8 mouse cellular contexts compared by ENCODE assay signal in the genomic region with DNA sequence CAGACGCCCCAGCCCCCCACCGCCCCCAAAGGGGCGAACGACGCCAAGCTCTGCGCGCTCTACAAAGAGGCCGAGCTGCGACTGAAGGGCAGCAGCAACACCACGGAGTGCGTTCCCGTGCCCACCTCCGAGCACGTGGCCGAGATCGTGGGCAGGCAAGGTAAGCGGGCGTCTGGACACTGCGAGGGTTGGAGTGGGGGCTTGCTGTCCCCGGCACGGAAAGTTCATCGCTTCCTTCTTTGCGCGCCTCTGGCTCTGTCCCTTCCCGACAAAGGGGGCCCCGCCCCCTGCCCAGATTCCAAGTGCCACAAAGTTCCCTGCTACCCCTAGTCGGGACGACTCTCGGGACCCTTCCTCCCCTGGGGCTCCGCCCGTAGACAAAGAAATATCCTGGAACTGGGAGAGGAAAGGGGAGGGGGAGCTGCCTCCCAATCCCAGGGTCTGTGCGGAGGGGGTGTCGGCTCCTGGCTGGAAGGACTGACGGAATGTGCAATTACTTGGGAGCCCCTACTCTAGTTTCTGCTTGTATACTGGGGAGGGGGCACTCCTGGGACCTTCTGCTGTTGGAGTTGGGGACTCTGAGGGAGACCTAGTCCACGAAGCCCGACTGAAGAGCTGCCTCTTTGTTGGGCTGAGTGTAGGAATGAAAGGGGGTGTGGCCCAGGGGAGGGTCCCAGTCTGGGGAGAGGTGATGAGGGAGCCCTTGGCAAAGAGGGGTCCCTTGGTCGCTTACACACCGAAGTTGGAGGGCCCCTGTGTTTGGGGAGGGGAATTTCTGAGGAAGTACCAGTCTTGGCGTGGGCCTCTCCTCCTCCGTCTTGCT. TPM values are rescaled to one million over a fixed set of nuclear protein-coding genes. Genes with fewer than 3 reads are reported as not detected.
DNase-seq lines count a peak whose midpoint lies in the region; ATAC-seq and TF ChIP-seq lines count a peak whose summit lies in the region.

No protein-coding gene starts in this region.

- no peaks in the 10 kb centered on the region for H3K9me3 ChIP-seq in kidney, embryonic 14.5 days (ENCODE audit: control insufficient read depth, low read length)
- no peaks in the 10 kb centered on the region for H3K9me3 ChIP-seq in forebrain, embryonic 14.5 days (replicated peaks; ENCODE audit: control insufficient read depth, low read length)
- H3K9me3 ChIP-seq in limb, embryonic 13.5 days, result no peaks in the 10 kb centered on the region
- no peaks in the 10 kb centered on the region for H3K9me3 ChIP-seq in neural tube, embryonic 13.5 days

- in situ Hi-C loops in Patski (cut with MboI; ENCODE audit: low pct_unique_long_range_greater_than_20kb), result no loop called here

- CTCF ChIA-PET in Patski (lab: Charles Lee), result interaction anchor here (3.7 kb wide), 1 partner anchor 11 kb away, joined by 16 read pairs; no protein-coding TSS in a partner anchor

- ATAC-seq in kidney, embryonic 14.5 days (ENCODE audit: low FRiP score, low TSS enrichment), result peak; percentile 16
- ATAC-seq in Patski, result peak; percentile 4
- ATAC-seq in forebrain, embryonic 14.5 days, result peak; percentile 35
- ATAC-seq in limb, embryonic 13.5 days (ENCODE audit: low FRiP score, low read depth), result 0 out of 2 replicates have a peak, but pooled peaks have one; percentile 2
- ATAC-seq in neural tube, embryonic 13.5 days (ENCODE audit: low read depth), result peak; percentile 12

- H3K27me3 ChIP-seq in kidney, embryonic 14.5 days (ENCODE audit: control insufficient read depth, insufficient read depth, low read length), result no peaks in the 10 kb centered on the region
- H3K27me3 ChIP-seq in Patski, result no peaks in the 10 kb centered on the region
- no peaks in the 10 kb centered on the region for H3K27me3 ChIP-seq in forebrain, embryonic 14.5 days (replicated peaks; ENCODE audit: control insufficient read depth, insufficient read depth, low read length)
- H3K27me3 ChIP-seq in limb, embryonic 13.5 days, result no peaks in the 10 kb centered on the region
- no peaks in the 10 kb centered on the region for H3K27me3 ChIP-seq in neural tube, embryonic 13.5 days

- H3K9ac ChIP-seq in kidney, embryonic 14.5 days (ENCODE audit: low read depth, low read length), result peak overlapping the region; percentile 99
- peak overlapping the region; percentile 100 for H3K9ac ChIP-seq in forebrain, embryonic 14.5 days (ENCODE audit: low read length)
- peak overlapping the region; percentile 100 for H3K9ac ChIP-seq in limb, embryonic 13.5 days
- H3K9ac ChIP-seq in neural tube, embryonic 13.5 days, result peak overlapping the region; percentile 100

- peak overlapping the region; percentile 96 for H3K27ac ChIP-seq in kidney, embryonic 14.5 days (ENCODE audit: low read depth, low read length)
- peak overlapping the region; percentile 99 for H3K27ac ChIP-seq in forebrain, embryonic 14.5 days (ENCODE audit: low read depth, low read length)
- H3K27ac ChIP-seq in limb, embryonic 13.5 days, result peak overlapping the region; percentile 99
- H3K27ac ChIP-seq in neural tube, embryonic 13.5 days (replicated peaks), result peak overlapping the region; percentile 99

- H3K36me3 ChIP-seq in kidney, embryonic 14.5 days (ENCODE audit: control insufficient read depth, insufficient read depth, low read length), result peaks cover 22% of the 10 kb centered on the region
- H3K36me3 ChIP-seq in forebrain, embryonic 14.5 days (ENCODE audit: control insufficient read depth, insufficient read depth, low read length), result peaks cover 39% of the 10 kb centered on the region
- peaks cover 29% of the 10 kb centered on the region for H3K36me3 ChIP-seq in limb, embryonic 13.5 days
- peaks cover 31% of the 10 kb centered on the region for H3K36me3 ChIP-seq in neural tube, embryonic 13.5 days

- peaks cover 69% of the 10 kb centered on the region for H3K4me1 ChIP-seq in kidney, embryonic 14.5 days (ENCODE audit: control insufficient read depth, insufficient read depth, low read length)
- H3K4me1 ChIP-seq in forebrain, embryonic 14.5 days (ENCODE audit: control insufficient read depth, insufficient read depth, low read length), result peaks cover 54% of the 10 kb centered on the region
- H3K4me1 ChIP-seq in limb, embryonic 13.5 days, result peaks cover 69% of the 10 kb centered on the region
- peaks cover 70% of the 10 kb centered on the region for H3K4me1 ChIP-seq in neural tube, embryonic 13.5 days (replicated peaks)

- POLR2A ChIA-PET in Patski (lab: Charles Lee), result interaction anchor here (0.6 to 1.4 kb wide), 6 partner anchors 9 to 54 kb away, joined by 3 to 7 read pairs (median 4); no protein-coding TSS in a partner anchor

- H3K4me2 ChIP-seq in kidney, embryonic 14.5 days (replicated peaks; ENCODE audit: low read depth, low read length), result peak overlapping the region; percentile 94
- peak overlapping the region; percentile 92 for H3K4me2 ChIP-seq in forebrain, embryonic 14.5 days (ENCODE audit: low read length)
- peak overlapping the region; percentile 94 for H3K4me2 ChIP-seq in limb, embryonic 13.5 days (replicated peaks)
- H3K4me2 ChIP-seq in neural tube, embryonic 13.5 days, result peak overlapping the region; percentile 99

- H3K4me3 ChIP-seq in kidney, embryonic 14.5 days (ENCODE audit: low read length), result peak overlapping the region; percentile 93
- peak overlapping the region; percentile 86 for H3K4me3 ChIP-seq in forebrain, embryonic 14.5 days (ENCODE audit: low read depth, low read length)
- peak overlapping the region; percentile 94 for H3K4me3 ChIP-seq in limb, embryonic 13.5 days
- H3K4me3 ChIP-seq in neural tube, embryonic 13.5 days, result peak overlapping the region; percentile 63

- no peak for TF ChIP-seq CTCF in Patski (IDR thresholded peaks at IDR 0.05)

- under 1% methylated on average over 36 of the region's 40 CpGs for WGBS in kidney, embryonic 14.5 days
- WGBS in forebrain, embryonic 14.5 days, result under 1% methylated on average over 35 of the region's 40 CpGs
- under 1% methylated on average over 37 of the region's 40 CpGs for WGBS in limb, embryonic 13.5 days
- under 1% methylated on average over 39 of the region's 40 CpGs for WGBS in neural tube, embryonic 13.5 days

- no peak for DNase-seq in kidney, adult 8-10 months
- DNase-seq in Patski (ENCODE audit: low read depth, low spot score), result no peak
- peak; percentile 83 for DNase-seq in forebrain, embryonic 14.5 days (ENCODE audit: low spot score)
- no peak for DNase-seq in adipocyte (ENCODE audit: low spot score)
- DNase-seq in spleen, adult 12 weeks (ENCODE audit: low spot score), result no peak

RNA-seq across cellular contexts. Expression of gene Mex3a, which starts 0.7 kb away (rescaled TPM):
- 31.6 and 32.2 TPM in 2 replicates for polyA plus RNA-seq in kidney, embryonic 14.5 days (2014; fragmentation: Nextera tagmentation; extraction: Ambion mirVana)
- 42.6 TPM for polyA plus RNA-seq in Patski (2021)
- 48.8 and 50.1 TPM in 2 replicates for polyA plus RNA-seq in forebrain, embryonic 14.5 days (2014; fragmentation: Nextera tagmentation; extraction: Ambion mirVana)
- polyA plus RNA-seq in limb, embryonic 13.5 days (2015; fragmentation: Nextera tagmentation; extraction: Ambion mirVana), result 32.9 and 33.9 TPM in 2 replicates
- 32.5 and 33.7 TPM in 2 replicates for polyA plus RNA-seq in neural tube, embryonic 13.5 days (2015; fragmentation: Nextera tagmentation; extraction: Ambion mirVana)

RNA-seq across cellular contexts. Expression of gene Rab25, which starts 15.2 kb away (rescaled TPM):
- 14.2 and 16.7 TPM in 2 replicates for polyA plus RNA-seq in kidney, embryonic 14.5 days (2014; fragmentation: Nextera tagmentation; extraction: Ambion mirVana)
- 0.41 TPM for polyA plus RNA-seq in Patski (2021)
- not detected in 2 replicates for polyA plus RNA-seq in forebrain, embryonic 14.5 days (2014; fragmentation: Nextera tagmentation; extraction: Ambion mirVana)
- polyA plus RNA-seq in limb, embryonic 13.5 days (2015; fragmentation: Nextera tagmentation; extraction: Ambion mirVana), result 7.7 and 9.3 TPM in 2 replicates
- polyA plus RNA-seq in neural tube, embryonic 13.5 days (2015; fragmentation: Nextera tagmentation; extraction: Ambion mirVana), result not detected in 2 replicates

RNA-seq across cellular contexts. Expression of gene Lamtor2, which starts 20.0 kb away (rescaled TPM):
- 81.7 and 165 TPM in 2 replicates for polyA plus RNA-seq in kidney, embryonic 14.5 days (2014; fragmentation: Nextera tagmentation; extraction: Ambion mirVana)
- polyA plus RNA-seq in Patski (2021), result 264 TPM
- 107 and 122 TPM in 2 replicates for polyA plus RNA-seq in forebrain, embryonic 14.5 days (2014; fragmentation: Nextera tagmentation; extraction: Ambion mirVana)
- polyA plus RNA-seq in limb, embryonic 13.5 days (2015; fragmentation: Nextera tagmentation; extraction: Ambion mirVana), result 147 and 154 TPM in 2 replicates
- 161 and 170 TPM in 2 replicates for polyA plus RNA-seq in neural tube, embryonic 13.5 days (2015; fragmentation: Nextera tagmentation; extraction: Ambion mirVana)

RNA-seq across cellular contexts. Expression of gene Ubqln4, which starts 20.7 kb away (rescaled TPM):
- 51.4 and 73.4 TPM in 2 replicates for polyA plus RNA-seq in kidney, embryonic 14.5 days (2014; fragmentation: Nextera tagmentation; extraction: Ambion mirVana)
- 143 TPM for polyA plus RNA-seq in Patski (2021)
- polyA plus RNA-seq in forebrain, embryonic 14.5 days (2014; fragmentation: Nextera tagmentation; extraction: Ambion mirVana), result 40.5 and 43.3 TPM in 2 replicates
- polyA plus RNA-seq in limb, embryonic 13.5 days (2015; fragmentation: Nextera tagmentation; extraction: Ambion mirVana), result 46.6 and 48.2 TPM in 2 replicates
- polyA plus RNA-seq in neural tube, embryonic 13.5 days (2015; fragmentation: Nextera tagmentation; extraction: Ambion mirVana), result 38.4 and 40.6 TPM in 2 replicates

RNA-seq across cellular contexts. Expression of gene Lmna, which starts 23.1 kb away (rescaled TPM):
- polyA plus RNA-seq in kidney, embryonic 14.5 days (2014; fragmentation: Nextera tagmentation; extraction: Ambion mirVana), result 41.6 and 55.7 TPM in 2 replicates
- polyA plus RNA-seq in Patski (2021), result 401 TPM
- polyA plus RNA-seq in forebrain, embryonic 14.5 days (2014; fragmentation: Nextera tagmentation; extraction: Ambion mirVana), result 18.0 and 28.5 TPM in 2 replicates
- 174 and 183 TPM in 2 replicates for polyA plus RNA-seq in limb, embryonic 13.5 days (2015; fragmentation: Nextera tagmentation; extraction: Ambion mirVana)
- polyA plus RNA-seq in neural tube, embryonic 13.5 days (2015; fragmentation: Nextera tagmentation; extraction: Ambion mirVana), result 41.9 and 45.3 TPM in 2 replicates
